Mouse (Mus musculus) embryonic facial prominence, embryonic 11.5 days (tissue): ENCODE results near the gene Nup153. TPM values are rescaled to one million over a fixed set of nuclear protein-coding genes. Genes with fewer than 3 reads are reported as not detected.

Experiments used
- ATAC-seq: fragments of 200-750 bp; cut with Nextera tagmentation; replicated peaks from 2 replicates; pipeline ENCODE4 v1.8.0; 2017; ENCODE audit warnings: low read depth; ENCODE audit not compliant: insufficient number of reproducible peaks, low FRiP score, low TSS enrichment
- DNase-seq: peaks from one replicate; pipeline ENCODE4 v3.0.0-alpha.2; 2015; ENCODE audit warnings: low spot score
- H3K27ac ChIP-seq: fragments of 300-500 bp; sonication (generic); replicated peaks from 2 replicates; pipeline ENCODE4 v1.5.1; 2014; ENCODE audit warnings: mild to moderate bottlenecking, low read depth, low read length, control low read depth
- H3K27me3 ChIP-seq: fragments of 300-500 bp; sonication (generic); 2 replicates; pipeline ENCODE4 v1.6.1; 2014; ENCODE audit warnings: mild to moderate bottlenecking, low read length, moderate library complexity, mixed read lengths; ENCODE audit not compliant: control insufficient read depth, insufficient read depth
- H3K36me3 ChIP-seq: fragments of 300-500 bp; sonication (generic); replicated peaks from 2 replicates; pipeline ENCODE4 v1.6.1; 2014; ENCODE audit warnings: low read depth, mild to moderate bottlenecking, low read length, moderate library complexity, mixed read lengths; ENCODE audit not compliant: control insufficient read depth, insufficient read depth
- H3K4me1 ChIP-seq: fragments of 300-500 bp; sonication (generic); 2 replicates; pipeline ENCODE4 v1.6.1; 2014; ENCODE audit warnings: low read length, mixed read lengths; ENCODE audit not compliant: control insufficient read depth, insufficient read depth
- H3K4me2 ChIP-seq: fragments of 300-500 bp; sonication (generic); 2 replicates; pipeline ENCODE4 v1.6.1; 2014; ENCODE audit warnings: low read depth, mild to moderate bottlenecking, control low read depth, low read length, moderate library complexity
- H3K4me3 ChIP-seq: fragments of 300-500 bp; sonication (generic); 2 replicates; pipeline ENCODE4 v1.5.1; 2014; ENCODE audit warnings: low read depth, low read length, control low read depth
- H3K9ac ChIP-seq: fragments of 300-500 bp; sonication (generic); replicated peaks from 2 replicates; pipeline ENCODE4 v1.6.1; 2014; ENCODE audit warnings: mild to moderate bottlenecking, control low read depth, low read length
- H3K9me3 ChIP-seq: fragments of 300-500 bp; sonication (generic); replicated peaks from 2 replicates; pipeline ENCODE4 v1.6.1; 2016; ENCODE audit warnings: mild to moderate bottlenecking, low read length, inconsistent platforms, mixed read lengths; ENCODE audit not compliant: control insufficient read depth
- WGBS: fragments of 180-500 bp; shearing (Covaris S2); extraction: QIAGEN DNeasy Blood & Tissue Kit; methylation state at CpG from one replicate; pipeline ENCODE4 v1.1.7; 2014; 5-methylcytosine and 5-hydroxymethylcytosine counted together
- polyA plus RNA-seq: library from polyadenylated mRNA; unstranded; fragments of >200 nt; fragmentation: Nextera tagmentation; extraction: Ambion mirVana; gene quantifications from 2 replicates; pipeline ENCODE4 v1.2.1, GENCODE M21; 2014

Nup153 gene
- 40.2 and 52.3 TPM in 2 replicates for polyA plus RNA-seq

DNA sequence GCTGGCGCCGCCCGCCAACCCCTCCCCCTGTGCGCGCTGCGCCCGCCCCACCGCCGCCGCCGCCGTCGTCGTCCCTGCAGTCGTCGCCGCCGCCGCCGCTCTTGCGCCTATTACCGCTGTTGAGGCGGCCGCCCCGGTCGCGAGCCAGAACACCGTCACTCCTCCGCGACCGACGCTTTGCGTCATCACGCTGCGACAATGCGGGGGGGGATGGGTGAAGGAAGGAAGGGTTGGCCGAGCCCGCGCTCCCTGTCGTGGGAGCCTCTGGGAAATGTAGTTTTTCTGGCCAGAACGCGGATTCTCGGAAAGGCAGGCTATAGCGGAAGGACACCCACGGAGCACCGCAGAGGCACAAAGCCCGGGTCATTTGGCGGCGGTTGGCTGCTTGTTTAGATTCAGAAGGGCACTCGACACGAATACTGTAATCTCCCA is at the start of gene Nup153:
Gene Nup153, minus strand, starts transcription at position 104 of the 432 bp plus-strand sequence.
- H3K9me3 ChIP-seq: no peaks in the 10 kb centered on the region
- DNase-seq (peak; percentile 99), ATAC-seq (peak; percentile 94)
- H3K36me3 ChIP-seq: no peaks in the 10 kb centered on the region
- no peaks in the 10 kb centered on the region for H3K4me1 ChIP-seq
- WGBS: under 1% methylated on average over 44 of the region's 51 CpGs
- H3K27ac ChIP-seq: peak within 1 kb of the TSS; percentile 89
- peak within 1 kb of the TSS; percentile 91 for H3K9ac ChIP-seq
- peak within 1 kb of the TSS; percentile 100 for H3K4me3 ChIP-seq
- H3K4me2 ChIP-seq: peak within 1 kb of the TSS; percentile 70
- H3K27me3 ChIP-seq: no peaks in the 10 kb centered on the region

- Histone ChIP-seq H3K4me3 (no peak overlapping the region), H3K27me3 (no peaks in the 10 kb centered on the region), H3K4me1 (no peaks in the 10 kb centered on the region), H3K4me2 (no peak overlapping the region), H3K9ac (no peak overlapping the region), H3K27ac (no peak overlapping the region), H3K36me3 (peaks cover 5% of the 10 kb centered on the region), H3K9me3 (no peaks in the 10 kb centered on the region)
- WGBS: 87% methylated on average over 3 of the region's 3 CpGs
- ATAC-seq (no peak), DNase-seq (no peak)
Measured at GRCm38 (mm10) chr13:46777461-46777860, 49.7 kb upstream of the Nup153 start.

DNA sequence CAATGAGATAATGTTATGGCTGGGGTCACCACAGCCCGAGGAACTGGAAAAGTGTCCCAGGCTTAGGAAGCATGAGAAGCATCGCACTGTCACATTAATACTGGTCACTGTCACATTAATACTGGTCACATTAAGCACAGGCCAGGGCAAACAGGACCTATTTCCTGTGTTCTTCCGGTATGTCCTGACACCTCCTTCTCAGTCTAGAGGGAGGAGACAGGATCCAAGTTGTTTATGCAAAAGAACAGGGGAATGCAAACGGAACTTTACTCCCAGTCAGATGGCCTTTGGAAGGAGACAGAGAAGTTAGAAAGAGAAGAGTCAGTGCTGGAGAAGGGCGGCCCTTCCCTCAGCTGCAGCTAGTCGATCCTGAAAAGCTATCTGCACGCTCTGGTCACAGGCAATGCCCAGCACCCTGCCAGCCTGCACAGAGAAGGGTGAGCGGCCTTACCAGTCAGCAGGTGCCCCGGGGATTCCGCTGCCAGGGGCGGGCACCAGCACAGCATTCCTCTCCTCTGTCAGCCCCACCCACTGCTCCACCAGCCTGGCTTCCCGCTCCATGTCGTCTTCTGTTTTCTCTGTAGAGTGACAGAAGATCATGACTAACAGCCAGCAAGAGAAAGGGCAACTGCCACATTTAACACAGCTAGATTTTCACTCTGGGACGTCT is 49.0 kb upstream of the Nup153 start:
- 76% methylated on average over 14 of the region's 14 CpGs for WGBS
- no peak overlapping the region for H3K9ac ChIP-seq

DNA sequence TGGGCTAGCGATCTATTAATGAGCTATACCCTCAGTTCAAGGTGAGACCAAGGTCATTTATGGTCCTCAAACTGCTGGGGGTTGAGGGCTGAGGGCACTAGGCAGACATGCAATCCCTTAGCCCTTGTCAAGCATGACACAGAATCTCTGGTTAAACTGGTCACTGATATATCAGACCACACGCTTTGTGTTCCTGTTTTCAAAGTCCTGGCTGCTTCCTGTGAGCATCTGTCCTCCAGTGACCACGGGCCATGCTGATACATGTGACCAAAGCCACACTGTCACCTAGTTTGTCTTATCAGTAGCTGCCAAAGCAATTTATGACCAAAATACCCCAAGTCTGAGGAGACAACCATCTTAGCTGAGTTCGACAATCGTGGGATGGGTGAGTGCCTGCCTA is 47.3 kb upstream of the Nup153 start:
- Histone ChIP-seq H3K4me3 (no peak overlapping the region), H3K27ac (no peak overlapping the region), H3K36me3 (peaks cover 10% of the 10 kb centered on the region), H3K27me3 (no peaks in the 10 kb centered on the region), H3K9me3 (no peaks in the 10 kb centered on the region), H3K4me1 (no peaks in the 10 kb centered on the region), H3K9ac (no peak overlapping the region), H3K4me2 (no peak overlapping the region)
- 88% methylated on average over 5 of the region's 5 CpGs for WGBS
- DNase-seq: no peak
- no peak for ATAC-seq

More for the DNA sequence above, 49.0 kb upstream of the Nup153 start:
- no peaks in the 10 kb centered on the region for H3K4me1 ChIP-seq
- no peak for DNase-seq
- H3K27me3 ChIP-seq: no peaks in the 10 kb centered on the region
- no peak overlapping the region for H3K27ac ChIP-seq
- no peaks in the 10 kb centered on the region for H3K9me3 ChIP-seq
- no peak overlapping the region for H3K4me2 ChIP-seq
- ATAC-seq: no peak
- no peak overlapping the region for H3K4me3 ChIP-seq
- H3K36me3 ChIP-seq: peaks cover 10% of the 10 kb centered on the region

DNA sequence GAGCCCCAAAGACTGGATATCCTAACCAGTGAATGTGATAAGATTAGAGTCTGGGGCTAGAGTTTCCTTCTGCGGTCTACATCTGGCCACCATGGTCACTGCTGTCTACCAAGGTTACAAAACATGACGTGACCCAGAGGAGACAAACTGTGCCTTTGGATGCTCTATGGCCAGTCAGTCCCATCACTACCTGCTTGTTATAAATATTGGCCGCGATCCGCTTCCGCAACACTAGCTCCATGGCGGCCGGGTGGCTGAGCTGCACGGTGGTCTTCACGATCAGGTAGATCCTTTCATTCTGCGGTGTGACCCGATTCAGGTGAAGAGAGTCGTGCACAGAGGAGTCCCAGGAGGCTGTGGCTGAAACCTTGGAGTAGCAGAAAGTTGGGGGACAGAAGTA is 44.8 kb upstream of the Nup153 start:
- no peak for ATAC-seq
- Histone ChIP-seq H3K4me2 (no peak overlapping the region), H3K4me3 (no peak overlapping the region), H3K27ac (no peak overlapping the region), H3K4me1 (no peaks in the 10 kb centered on the region), H3K9me3 (no peaks in the 10 kb centered on the region), H3K9ac (no peak overlapping the region), H3K36me3 (peaks cover 12% of the 10 kb centered on the region), H3K27me3 (no peaks in the 10 kb centered on the region)
- DNase-seq: no peak
- WGBS: 97% methylated on average over 13 of the region's 13 CpGs

- Histone ChIP-seq H3K9ac (no peak overlapping the region), H3K36me3 (peaks cover 3% of the 10 kb centered on the region; the same call in 1 of the 2 replicates), H3K9me3 (no peaks in the 10 kb centered on the region), H3K4me3 (no peak overlapping the region), H3K27me3 (no peaks in the 10 kb centered on the region), H3K27ac (no peak overlapping the region), H3K4me1 (no peaks in the 10 kb centered on the region), H3K4me2 (no peak overlapping the region)
- 83% methylated on average over 2 of the region's 2 CpGs for WGBS
- ATAC-seq: no peak
- DNase-seq: no peak
Measured at GRCm38 (mm10) chr13:46765361-46765760, 37.6 kb upstream of the Nup153 start.

DNA sequence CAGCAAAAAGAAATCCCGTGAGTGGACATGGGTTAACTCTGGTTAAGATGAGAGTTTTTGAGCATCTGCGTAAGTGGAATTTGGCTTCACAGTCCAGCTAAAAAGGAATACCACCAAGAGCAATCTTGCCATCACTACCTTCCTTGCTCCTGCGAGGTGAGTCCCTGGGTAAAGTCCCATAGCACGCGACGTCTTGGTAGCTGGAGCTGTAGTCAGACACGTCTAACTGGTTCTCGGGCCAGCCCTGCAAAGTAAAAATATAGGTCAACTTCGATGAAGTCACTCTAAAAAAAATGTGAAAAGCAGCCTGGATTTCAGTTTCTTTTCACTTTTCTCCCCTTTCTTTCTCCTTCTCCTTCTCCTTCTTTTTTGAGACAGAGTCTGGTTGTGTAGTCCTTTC is 35.5 kb upstream of the Nup153 start:
- H3K36me3 ChIP-seq: peaks cover under 1% of the 10 kb centered on the region; the same call in 1 of the 2 replicates
- WGBS: 95% methylated on average over 9 of the region's 9 CpGs
- ATAC-seq (no peak), DNase-seq (no peak)
- no peak overlapping the region for H3K4me2 ChIP-seq
- H3K4me3 ChIP-seq: no peak overlapping the region
- no peaks in the 10 kb centered on the region for H3K27me3 ChIP-seq
- no peak overlapping the region for H3K27ac ChIP-seq
- no peaks in the 10 kb centered on the region for H3K9me3 ChIP-seq
- no peaks in the 10 kb centered on the region for H3K4me1 ChIP-seq
- H3K9ac ChIP-seq: no peak overlapping the region

DNA sequence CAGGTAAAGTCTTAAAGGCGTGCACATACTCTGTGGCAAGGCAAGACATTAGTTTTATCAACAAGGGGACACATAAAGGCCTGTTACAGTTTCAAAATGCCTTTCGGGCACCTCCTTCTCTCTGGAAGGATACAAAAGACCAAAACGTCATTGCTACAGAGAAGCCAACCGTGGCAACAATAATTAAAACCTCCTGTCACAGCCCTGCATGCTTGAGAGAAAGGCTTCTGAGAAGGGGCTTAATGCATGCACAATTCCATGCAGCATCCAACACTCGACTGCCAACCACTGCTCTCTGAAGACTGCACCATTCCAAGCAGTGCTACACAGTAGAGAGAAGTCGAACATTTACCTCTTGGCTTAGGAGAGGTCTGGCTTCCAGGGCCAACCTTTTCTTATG is 33.2 kb upstream of the Nup153 start:
- 52% methylated on average over 6 of the region's 6 CpGs for WGBS
- H3K36me3 ChIP-seq: no peaks in the 10 kb centered on the region

More for the DNA sequence above, 33.2 kb upstream of the Nup153 start:
- no peaks in the 10 kb centered on the region for H3K27me3 ChIP-seq
- H3K27ac ChIP-seq: no peak overlapping the region
- no peak overlapping the region for H3K4me2 ChIP-seq
- no peaks in the 10 kb centered on the region for H3K4me1 ChIP-seq
- no peaks in the 10 kb centered on the region for H3K9me3 ChIP-seq
- no peak overlapping the region for H3K4me3 ChIP-seq
- ATAC-seq (no peak), DNase-seq (peak; percentile 63)
- H3K9ac ChIP-seq: no peak overlapping the region
